Mouse (Mus musculus) small intestine, adult 2 months (tissue): Measurements from ENCODE around the gene Ppp1r11. TPM values are rescaled to one million over a fixed set of nuclear protein-coding genes. Genes with fewer than 3 reads are reported as not detected.

Experiments
- H3K27ac ChIP-seq: fragments of 200-500 bp; 2 replicates; pipeline ENCODE4 v1.5.1; 2012; ENCODE audit warnings: low read depth, low read length, control low read depth, inconsistent platforms; ENCODE audit not compliant: insufficient read depth
- H3K27me3 ChIP-seq: fragments of 200-500 bp; 2 replicates; pipeline ENCODE4 v1.6.1; 2012; ENCODE audit warnings: mild to moderate bottlenecking, moderate library complexity, low read length, inconsistent platforms; ENCODE audit not compliant: control insufficient read depth, insufficient read depth
- H3K36me3 ChIP-seq: fragments of 200-500 bp; 2 replicates; pipeline ENCODE4 v1.6.1; 2012; ENCODE audit warnings: mild to moderate bottlenecking, low read length, control low read depth, inconsistent platforms; ENCODE audit not compliant: control insufficient read depth, insufficient read depth
- H3K4me1 ChIP-seq: fragments of 200-500 bp; 2 replicates; pipeline ENCODE4 v1.6.1; 2012; ENCODE audit warnings: low read length, inconsistent platforms, mixed read lengths; ENCODE audit not compliant: control insufficient read depth, insufficient read depth, insufficient read length
- H3K4me3 ChIP-seq: fragments of 200-500 bp; 2 replicates; pipeline ENCODE4 v1.5.1; 2012; ENCODE audit warnings: low read depth, mild to moderate bottlenecking, control low read depth, inconsistent platforms, low read length, moderate library complexity
- CTCF ChIP-seq: fragments of 200-500 bp; IDR thresholded peaks from 2 replicates; pipeline ENCODE4 v1.5.1; 2012; ENCODE audit warnings: low read depth, mild to moderate bottlenecking, control low read depth, inconsistent platforms, low read length, moderate library complexity, mixed read lengths; ENCODE audit not compliant: insufficient replicate concordance, insufficient read length; ENCODE audit errors: extremely low read depth
- POLR2A ChIP-seq: fragments of 200-500 bp; IDR thresholded peaks from 2 replicates; pipeline ENCODE4 v1.6.1; 2012; ENCODE audit warnings: low read depth, mild to moderate bottlenecking, control low read depth, inconsistent platforms, low read length, moderate library complexity
- WGBS: fragments of 180-500 bp; shearing (Covaris S2); methylation state at CpG from one replicate; pipeline ENCODE4 v1.1.7; 2018; 5-methylcytosine and 5-hydroxymethylcytosine counted together
- polyA plus RNA-seq: library from polyadenylated mRNA; depleted of rRNA; stranded (reverse); fragments of >200 nt; gene quantifications from 2 replicates; pipeline ENCODE4 v1.2.3, GENCODE M21; 2012

Gene Ppp1r11
- polyA plus RNA-seq, 1 experiment, result 31.1 TPM

GRCm38 (mm10) chr17:36930233-36930632 lies 21.3 kb downstream of the Ppp1r11 start:
- TF ChIP-seq POLR2A (no peak), CTCF (no peak)
- no peaks in the 10 kb centered on the region for H3K36me3 ChIP-seq
- H3K27me3 ChIP-seq, result 0 out of 2 replicates have a peak, but pooled peaks cover 3% of the 10 kb centered on the region
- no peak overlapping the region for H3K4me3 ChIP-seq
- no peaks in the 10 kb centered on the region for H3K4me1 ChIP-seq
- 65% methylated on average over 6 of the region's 6 CpGs for WGBS
- no peak overlapping the region for H3K27ac ChIP-seq

- 0 out of 2 replicates have a peak, but pooled peaks cover 3% of the 10 kb centered on the region for H3K27me3 ChIP-seq
- WGBS, result 70% methylated on average over 12 of the region's 12 CpGs
- no peak overlapping the region for H3K27ac ChIP-seq
Observed at GRCm38 (mm10) chr17:36929236-36929932, 22.2 kb downstream of the Ppp1r11 start.

GRCm38 (mm10) chr17:36927496-36928120 lies 23.9 kb downstream of the Ppp1r11 start:
- Histone ChIP-seq H3K4me3 (no peak overlapping the region), H3K36me3 (no peaks in the 10 kb centered on the region), H3K4me1 (no peaks in the 10 kb centered on the region), H3K27ac (no peak overlapping the region), H3K27me3 (0 out of 2 replicates have a peak, but pooled peaks cover 3% of the 10 kb centered on the region)
- WGBS, result 38% methylated on average over 10 of the region's 10 CpGs
- TF ChIP-seq CTCF (no peak), POLR2A (no peak)

More at GRCm38 (mm10) chr17:36929236-36929932, 22.2 kb downstream of the Ppp1r11 start:
- Histone ChIP-seq H3K36me3 (no peaks in the 10 kb centered on the region), H3K4me1 (no peaks in the 10 kb centered on the region), H3K4me3 (no peak overlapping the region)
- TF ChIP-seq CTCF (no peak), POLR2A (no peak)

GRCm38 (mm10) chr17:36923491-36923890 lies 28.1 kb downstream of the Ppp1r11 start:
- TF ChIP-seq POLR2A (no peak), CTCF (no peak)
- 79% methylated on average over 4 of the region's 4 CpGs for WGBS
- peaks cover 2% of the 10 kb centered on the region; the same call in 1 of the 2 replicates for H3K4me1 ChIP-seq

GRCm38 (mm10) chr17:36922715-36923114 lies 28.8 kb downstream of the Ppp1r11 start:
- TF ChIP-seq POLR2A (no peak), CTCF (no peak)
- Histone ChIP-seq H3K4me1 (peaks cover 2% of the 10 kb centered on the region; the same call in 1 of the 2 replicates), H3K36me3 (no peaks in the 10 kb centered on the region), H3K4me3 (no peak overlapping the region), H3K27ac (no peak overlapping the region), H3K27me3 (0 out of 2 replicates have a peak, but pooled peaks cover under 1% of the 10 kb centered on the region)
- 62% methylated on average over 4 of the region's 4 CpGs for WGBS

More at GRCm38 (mm10) chr17:36923491-36923890, 28.1 kb downstream of the Ppp1r11 start:
- Histone ChIP-seq H3K27ac (no peak overlapping the region), H3K36me3 (no peaks in the 10 kb centered on the region), H3K4me3 (no peak overlapping the region), H3K27me3 (0 out of 2 replicates have a peak, but pooled peaks cover 3% of the 10 kb centered on the region)

- no peaks in the 10 kb centered on the region for H3K36me3 ChIP-seq
- no peaks in the 10 kb centered on the region for H3K27me3 ChIP-seq
- H3K4me3 ChIP-seq, result no peak overlapping the region
- H3K27ac ChIP-seq, result no peak overlapping the region
- TF ChIP-seq CTCF, result no peak
- no peak for TF ChIP-seq POLR2A
- H3K4me1 ChIP-seq, result peaks cover 2% of the 10 kb centered on the region; the same call in 1 of the 2 replicates
- 19% methylated on average over 15 of the region's 15 CpGs for WGBS
Observed at GRCm38 (mm10) chr17:36920239-36920638, 31.3 kb downstream of the Ppp1r11 start.

- 11% methylated on average over 9 of the region's 9 CpGs for WGBS
- Histone ChIP-seq H3K4me3 (no peak overlapping the region), H3K36me3 (peaks cover 5% of the 10 kb centered on the region), H3K27me3 (no peaks in the 10 kb centered on the region), H3K27ac (no peak overlapping the region), H3K4me1 (peaks cover 4% of the 10 kb centered on the region; the same call in 1 of the 2 replicates)
- TF ChIP-seq CTCF (peak; percentile 96; the same call in 1 of the 2 replicates), POLR2A (no peak)
Observed at GRCm38 (mm10) chr17:36915076-36915475, 36.5 kb downstream of the Ppp1r11 start.
